Mouse (Mus musculus) stomach, embryonic 15.5 days (tissue): ENCODE data around the gene Vmn2r8. TPM values are rescaled to one million over a fixed set of nuclear protein-coding genes. Genes with fewer than 3 reads are reported as not detected.

Experiments used
- ATAC-seq: fragments of 200-750 bp; cut with Nextera tagmentation; 2 replicates; pipeline ENCODE4 v1.8.0; 2017; ENCODE audit warnings: low read depth, moderate number of reproducible peaks, moderate TSS enrichment; ENCODE audit not compliant: insufficient read depth, low FRiP score
- H3K27ac ChIP-seq: fragments of 300-500 bp; sonication (generic); 2 replicates; pipeline ENCODE4 v1.5.1; 2015; ENCODE audit warnings: mild to moderate bottlenecking, inconsistent platforms
- H3K27me3 ChIP-seq: fragments of 300-500 bp; sonication (generic); replicated peaks from 2 replicates; pipeline ENCODE4 v1.6.1; 2015; ENCODE audit warnings: inconsistent platforms
- H3K36me3 ChIP-seq: fragments of 300-500 bp; sonication (generic); 2 replicates; pipeline ENCODE4 v1.6.1; 2015; ENCODE audit warnings: inconsistent platforms
- H3K4me1 ChIP-seq: fragments of 300-500 bp; sonication (generic); 2 replicates; pipeline ENCODE4 v1.6.1; 2015; ENCODE audit warnings: inconsistent platforms
- H3K4me2 ChIP-seq: fragments of 300-500 bp; sonication (generic); 2 replicates; pipeline ENCODE4 v1.6.1; 2015; ENCODE audit warnings: mild to moderate bottlenecking, inconsistent platforms
- H3K4me3 ChIP-seq: fragments of 300-500 bp; sonication (generic); replicated peaks from 2 replicates; pipeline ENCODE4 v1.5.1; 2015; ENCODE audit warnings: inconsistent platforms
- H3K9ac ChIP-seq: fragments of 300-500 bp; sonication (generic); 2 replicates; pipeline ENCODE4 v1.6.1; 2015; ENCODE audit warnings: inconsistent platforms
- H3K9me3 ChIP-seq: fragments of 300-500 bp; sonication (generic); 2 replicates; pipeline ENCODE4 v1.6.1; 2016; ENCODE audit warnings: inconsistent platforms
- WGBS: fragments of 180-500 bp; shearing (Covaris S2); methylation state at CpG from one replicate; pipeline ENCODE4 v1.1.7; 2015; 5-methylcytosine and 5-hydroxymethylcytosine counted together
- polyA plus RNA-seq: library from polyadenylated mRNA; unstranded; fragments of >200 nt; fragmentation: Nextera tagmentation; extraction: Ambion mirVana; gene quantifications from 2 replicates; pipeline ENCODE4 v1.2.1, GENCODE M21; 2015

The Vmn2r8 gene
- polyA plus RNA-seq, 1 experiment from 2014 or later = 0.04 TPM

DNA sequence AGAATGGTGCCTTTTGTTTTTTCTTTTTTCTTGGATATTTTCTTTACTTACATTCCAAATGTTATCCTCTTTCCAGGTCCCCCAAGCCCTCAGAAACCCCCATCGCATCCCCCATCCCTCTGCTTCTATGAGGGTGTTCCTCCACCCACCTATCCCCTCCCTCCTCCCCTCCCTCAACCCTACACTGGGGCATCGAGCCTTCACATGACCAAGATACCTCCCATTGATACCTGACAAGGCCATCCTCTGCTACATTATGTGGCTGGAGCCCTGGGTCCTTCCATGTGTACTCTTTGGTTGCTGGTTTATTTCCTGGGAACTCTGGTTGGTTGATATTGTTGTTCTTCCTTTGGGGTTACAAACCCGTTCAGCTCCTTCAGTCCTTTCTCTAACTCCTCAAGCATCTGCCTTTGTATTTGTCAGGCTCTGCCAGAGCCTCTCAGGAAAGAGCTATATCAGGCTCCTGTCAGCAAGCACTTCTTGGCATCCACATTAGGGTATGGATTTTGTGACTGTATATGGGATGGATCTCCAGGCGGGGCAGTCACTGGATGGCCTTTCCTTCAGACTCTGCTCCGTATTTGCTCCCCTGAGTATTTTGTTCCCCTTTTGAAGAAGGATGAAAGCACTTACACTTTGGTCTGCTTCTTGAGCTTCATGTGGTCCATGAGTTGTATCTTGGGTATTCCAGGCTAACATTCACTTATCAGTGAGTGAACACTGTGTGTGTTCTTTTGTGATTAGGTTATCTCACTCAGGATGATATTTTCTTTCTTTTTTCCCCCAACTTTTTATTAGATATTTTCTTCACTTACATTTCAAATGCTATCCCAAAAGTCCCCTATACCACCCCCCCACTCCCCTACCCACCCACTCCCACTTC is 58.1 kb downstream of the Vmn2r8 start:
- Histone ChIP-seq H3K4me1 (no peaks in the 10 kb centered on the region), H3K4me3 (no peak overlapping the region), H3K9me3 (no peaks in the 10 kb centered on the region), H3K27ac (no peak overlapping the region), H3K36me3 (no peaks in the 10 kb centered on the region), H3K4me2 (no peak overlapping the region), H3K27me3 (no peaks in the 10 kb centered on the region), H3K9ac (no peak overlapping the region)
- ATAC-seq = 0 out of 2 replicates have a peak, but pooled peaks have one; percentile 60
- WGBS = 71% methylated on average over 5 of the region's 5 CpGs

DNA sequence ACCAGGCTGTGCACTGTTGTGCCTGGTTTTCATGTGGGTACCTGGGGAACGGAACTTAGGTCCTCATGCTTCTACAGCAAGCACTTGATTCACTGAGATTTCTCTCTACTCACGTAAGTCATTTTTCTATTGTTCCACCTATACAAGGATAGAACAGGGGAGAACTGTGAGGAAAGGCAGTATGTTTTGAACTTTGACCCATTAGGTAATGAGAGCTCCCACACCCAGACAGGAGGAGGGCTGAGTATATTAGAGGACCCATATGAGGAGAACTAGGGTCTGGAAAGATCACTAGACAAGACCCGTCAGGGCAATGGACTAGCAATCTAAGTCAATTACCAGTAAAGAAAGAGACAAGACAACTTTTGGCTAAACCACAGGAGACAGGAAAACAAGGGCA is 64.0 kb downstream of the Vmn2r8 start:
- Histone ChIP-seq H3K36me3 (no peaks in the 10 kb centered on the region), H3K4me2 (no peak overlapping the region), H3K9ac (no peak overlapping the region), H3K4me3 (no peak overlapping the region), H3K9me3 (no peaks in the 10 kb centered on the region), H3K27me3 (no peaks in the 10 kb centered on the region), H3K27ac (no peak overlapping the region), H3K4me1 (no peaks in the 10 kb centered on the region)
- ATAC-seq = no peak
- 78% methylated on average over 3 of the region's 3 CpGs for WGBS

DNA sequence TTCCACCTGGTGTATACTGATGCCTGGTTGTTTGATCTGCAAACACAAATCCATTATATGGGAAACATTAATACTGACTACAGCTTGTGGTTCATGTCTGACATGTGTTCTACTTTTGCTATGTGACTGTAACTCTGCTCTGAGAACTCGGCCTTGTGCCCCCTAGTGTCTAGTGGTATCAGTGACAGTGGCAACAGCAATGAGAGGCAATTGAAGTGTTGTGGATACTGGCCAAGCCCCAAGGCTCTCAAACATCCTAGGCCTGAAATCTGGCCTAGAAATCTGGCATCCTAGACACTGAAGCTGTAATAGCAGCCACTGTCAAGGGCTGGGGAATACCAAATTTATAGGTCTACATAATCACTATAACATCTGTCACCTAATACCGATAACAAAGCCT is 64.8 kb downstream of the Vmn2r8 start:
- WGBS = 58% methylated on average over 2 of the region's 2 CpGs
- no peak overlapping the region for H3K9ac ChIP-seq
- H3K4me1 ChIP-seq = no peaks in the 10 kb centered on the region
- no peak for ATAC-seq
- no peaks in the 10 kb centered on the region for H3K27me3 ChIP-seq
- H3K4me3 ChIP-seq = no peak overlapping the region
- no peak overlapping the region for H3K27ac ChIP-seq
- H3K36me3 ChIP-seq = no peaks in the 10 kb centered on the region
- no peaks in the 10 kb centered on the region for H3K9me3 ChIP-seq
- no peak overlapping the region for H3K4me2 ChIP-seq

DNA sequence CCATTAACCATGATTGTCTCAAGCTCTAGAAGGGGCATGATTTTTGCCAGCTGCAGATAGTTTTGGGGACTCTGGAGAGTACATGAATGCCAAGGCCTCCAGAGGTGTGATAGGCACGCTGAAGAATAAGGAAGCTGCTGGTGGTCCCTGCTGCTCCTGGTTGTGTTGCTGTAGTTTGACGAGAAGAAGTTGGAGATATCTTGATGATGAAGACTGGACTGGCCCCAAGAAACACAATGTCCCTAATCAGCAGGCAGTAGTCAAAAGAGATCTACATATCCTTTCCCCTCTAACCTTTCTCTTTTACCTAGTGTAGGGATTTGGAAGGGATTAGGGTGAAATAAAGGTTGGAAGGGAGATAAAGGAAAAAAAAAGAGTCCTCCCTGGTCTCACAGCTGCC is 66.1 kb downstream of the Vmn2r8 start:
- Histone ChIP-seq H3K9me3 (no peaks in the 10 kb centered on the region), H3K36me3 (no peaks in the 10 kb centered on the region), H3K4me3 (no peak overlapping the region), H3K4me2 (no peak overlapping the region), H3K4me1 (no peaks in the 10 kb centered on the region), H3K27me3 (no peaks in the 10 kb centered on the region), H3K27ac (no peak overlapping the region), H3K9ac (no peak overlapping the region)
- 75% methylated on average over 2 of the region's 2 CpGs for WGBS
- ATAC-seq = no peak

DNA sequence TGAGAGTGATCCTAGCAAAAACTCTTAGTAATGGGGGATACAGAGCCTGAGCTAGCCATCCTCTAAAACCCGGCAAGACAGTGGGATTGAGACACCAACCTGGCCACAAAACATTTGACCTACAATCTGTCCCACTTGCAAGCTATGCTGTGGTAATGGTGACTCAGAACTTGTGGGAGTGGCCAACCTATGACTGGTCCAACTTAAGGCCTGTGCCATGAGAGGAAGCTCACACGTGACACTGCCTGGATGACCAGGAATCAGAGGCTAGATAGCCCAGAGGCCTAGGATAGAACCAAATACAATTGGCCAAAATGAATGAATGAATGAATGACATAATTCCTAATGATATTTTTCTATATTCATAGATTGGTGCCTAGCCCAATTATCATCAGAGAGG is 66.8 kb downstream of the Vmn2r8 start:
- 79% methylated on average over 2 of the region's 2 CpGs for WGBS
- Histone ChIP-seq H3K4me3 (no peak overlapping the region), H3K27me3 (no peaks in the 10 kb centered on the region), H3K9me3 (no peaks in the 10 kb centered on the region), H3K4me1 (no peaks in the 10 kb centered on the region), H3K4me2 (no peak overlapping the region), H3K9ac (no peak overlapping the region), H3K36me3 (no peaks in the 10 kb centered on the region), H3K27ac (no peak overlapping the region)
- ATAC-seq = no peak

Other genes starting within 250 kb of the Vmn2r8 start
- gene Gak, start 179.1 kb downstream of the Vmn2r8 start, polyA plus RNA-seq = 48.8 and 59.5 TPM in 2 replicates
- gene Tmem175, start 179.1 kb downstream of the Vmn2r8 start, polyA plus RNA-seq = 23.9 and 26.5 TPM in 2 replicates
- 13.4 and 13.9 TPM in 2 replicates for gene Idua, start 148.5 kb downstream of the Vmn2r8 start, polyA plus RNA-seq
- gene Dgkq, start 139.2 kb downstream of the Vmn2r8 start, polyA plus RNA-seq = 10.6 and 11.0 TPM in 2 replicates
- 2.3 and 2.6 TPM in 2 replicates for gene Slc26a1, start 133.3 kb downstream of the Vmn2r8 start, polyA plus RNA-seq
- 25.9 and 26.4 TPM in 2 replicates for gene Fgfrl1, start 116.5 kb downstream of the Vmn2r8 start, polyA plus RNA-seq
- 0.22 and 0.39 TPM in 2 replicates for gene Rnf212, start 33.9 kb downstream of the Vmn2r8 start, polyA plus RNA-seq
- gene Tmed11, start 13.5 kb downstream of the Vmn2r8 start, polyA plus RNA-seq = 4.3 and 5.8 TPM in 2 replicates
- gene Vmn2r9, start 43.8 kb upstream of the Vmn2r8 start, polyA plus RNA-seq = not detected in 2 replicates
- not detected in 2 replicates for gene Vmn2r10, start 197.7 kb upstream of the Vmn2r8 start, polyA plus RNA-seq